Mouse (Mus musculus) ES-E14 (cell line): ENCODE data around the gene Polg2.

Source experiments
- CHD2 ChIP-seq: IDR thresholded peaks from 2 replicates; pipeline ENCODE4 v1.6.1; 2014; ENCODE audit warnings: mild to moderate bottlenecking, low read depth, low read length, inconsistent platforms
- HCFC1 ChIP-seq: IDR thresholded peaks from 2 replicates; pipeline ENCODE4 v1.6.1; 2012; ENCODE audit warnings: low read length, inconsistent platforms, borderline replicate concordance; ENCODE audit not compliant: insufficient read depth
- MAFK ChIP-seq: IDR thresholded peaks from 2 replicates; pipeline ENCODE4 v1.6.1; 2014; ENCODE audit warnings: mild to moderate bottlenecking, low read depth, low read length, inconsistent platforms; ENCODE audit not compliant: insufficient read depth
- ZC3H11A ChIP-seq: IDR thresholded peaks from 2 replicates; pipeline ENCODE4 v1.6.1; 2012; ENCODE audit warnings: low read depth, mild to moderate bottlenecking, inconsistent platforms, low read length, borderline replicate concordance
- ZNF384 ChIP-seq: IDR thresholded peaks from 2 replicates; pipeline ENCODE4 v1.6.1; 2012; ENCODE audit warnings: low read depth, low read length, inconsistent platforms

GRCm38 (mm10) chr11:106815331-106815730, 36.0 kb upstream of the Polg2 start:
- TF ChIP-seq MAFK (no peak), HCFC1 (no peak), CHD2 (no peak), ZNF384 (no peak), ZC3H11A (no peak)
